Mouse (Mus musculus) intestine, postnatal 0 days (tissue): ENCODE measurements around the gene Lkaaear1. TPM values are rescaled to one million over a fixed set of nuclear protein-coding genes. Genes with fewer than 3 reads are reported as not detected.

Experiments used
- ATAC-seq: fragments of 200-750 bp; cut with Nextera tagmentation; 2 replicates; pipeline ENCODE4 v1.8.0; 2017; ENCODE audit warnings: mild to moderate bottlenecking, moderate TSS enrichment, moderate library complexity
- H3K27ac ChIP-seq: fragments of 300-500 bp; sonication (generic); 2 replicates; pipeline ENCODE4 v1.5.1; 2014; ENCODE audit warnings: mild to moderate bottlenecking, low read depth, low read length, moderate library complexity
- H3K27me3 ChIP-seq: fragments of 300-500 bp; sonication (generic); replicated peaks from 2 replicates; pipeline ENCODE4 v1.6.1; 2014; ENCODE audit warnings: low read length, mixed read lengths; ENCODE audit not compliant: control insufficient read depth, insufficient read depth
- H3K36me3 ChIP-seq: fragments of 300-500 bp; sonication (generic); 2 replicates; pipeline ENCODE4 v1.6.1; 2014; ENCODE audit warnings: mild to moderate bottlenecking, moderate library complexity; ENCODE audit not compliant: control insufficient read depth, insufficient read depth
- H3K4me1 ChIP-seq: fragments of 300-500 bp; sonication (generic); replicated peaks from 2 replicates; pipeline ENCODE4 v1.6.1; 2014; ENCODE audit warnings: antibody characterized with exemption, low read length, mixed read lengths; ENCODE audit not compliant: control insufficient read depth, insufficient read depth
- H3K4me2 ChIP-seq: fragments of 300-500 bp; sonication (generic); replicated peaks from 2 replicates; pipeline ENCODE4 v1.6.1; 2014; ENCODE audit warnings: low read depth, mild to moderate bottlenecking, moderate library complexity
- H3K4me3 ChIP-seq: fragments of 300-500 bp; sonication (generic); 2 replicates; pipeline ENCODE4 v1.5.1; 2014; ENCODE audit warnings: low read depth, low read length
- H3K9ac ChIP-seq: fragments of 300-500 bp; sonication (generic); 2 replicates; pipeline ENCODE4 v1.6.1; 2014; ENCODE audit warnings: mild to moderate bottlenecking, low read depth, low read length
- H3K9me3 ChIP-seq: fragments of 300-500 bp; sonication (generic); 2 replicates; pipeline ENCODE4 v1.6.1; 2016; ENCODE audit warnings: mixed run types; ENCODE audit not compliant: control insufficient read depth
- CTCF ChIP-seq: sonication (generic); IDR thresholded peaks from 2 replicates; pipeline ENCODE4 v1.5.1; 2016; ENCODE audit warnings: low read depth, mild to moderate bottlenecking, control low read depth, antibody characterized with exemption, moderate library complexity
- WGBS: fragments of 180-500 bp; shearing (Covaris S2); extraction: QIAGEN DNeasy Blood & Tissue Kit; methylation state at CpG from one replicate; pipeline ENCODE4 v1.1.7; 2014; 5-methylcytosine and 5-hydroxymethylcytosine counted together
- polyA plus RNA-seq: library from polyadenylated mRNA; unstranded; fragments of >200 nt; fragmentation: Nextera tagmentation; extraction: Ambion mirVana; gene quantifications from 2 replicates; pipeline ENCODE4 v1.2.1, GENCODE M21; 2015

Lkaaear1 gene
- polyA plus RNA-seq, 1 experiment from 2014 or later: not detected

- 17% methylated on average over 7 of the region's 7 CpGs for WGBS
- Histone ChIP-seq H3K9ac (peak overlapping the region; percentile 71), H3K27ac (no peak overlapping the region), H3K27me3 (peaks cover 15% of the 10 kb centered on the region), H3K4me1 (0 out of 2 replicates have a peak, but pooled peaks cover 6% of the 10 kb centered on the region), H3K9me3 (no peaks in the 10 kb centered on the region), H3K36me3 (no peaks in the 10 kb centered on the region), H3K4me3 (peak overlapping the region; percentile 65), H3K4me2 (peak overlapping the region; percentile 96)
- TF ChIP-seq CTCF: no peak
- ATAC-seq: 0 out of 2 replicates have a peak, but pooled peaks have one; percentile 3
These were observed 17.5 kb downstream of the Lkaaear1 start for GRCm38 (mm10) chr2:181680716-181681117.

DNA sequence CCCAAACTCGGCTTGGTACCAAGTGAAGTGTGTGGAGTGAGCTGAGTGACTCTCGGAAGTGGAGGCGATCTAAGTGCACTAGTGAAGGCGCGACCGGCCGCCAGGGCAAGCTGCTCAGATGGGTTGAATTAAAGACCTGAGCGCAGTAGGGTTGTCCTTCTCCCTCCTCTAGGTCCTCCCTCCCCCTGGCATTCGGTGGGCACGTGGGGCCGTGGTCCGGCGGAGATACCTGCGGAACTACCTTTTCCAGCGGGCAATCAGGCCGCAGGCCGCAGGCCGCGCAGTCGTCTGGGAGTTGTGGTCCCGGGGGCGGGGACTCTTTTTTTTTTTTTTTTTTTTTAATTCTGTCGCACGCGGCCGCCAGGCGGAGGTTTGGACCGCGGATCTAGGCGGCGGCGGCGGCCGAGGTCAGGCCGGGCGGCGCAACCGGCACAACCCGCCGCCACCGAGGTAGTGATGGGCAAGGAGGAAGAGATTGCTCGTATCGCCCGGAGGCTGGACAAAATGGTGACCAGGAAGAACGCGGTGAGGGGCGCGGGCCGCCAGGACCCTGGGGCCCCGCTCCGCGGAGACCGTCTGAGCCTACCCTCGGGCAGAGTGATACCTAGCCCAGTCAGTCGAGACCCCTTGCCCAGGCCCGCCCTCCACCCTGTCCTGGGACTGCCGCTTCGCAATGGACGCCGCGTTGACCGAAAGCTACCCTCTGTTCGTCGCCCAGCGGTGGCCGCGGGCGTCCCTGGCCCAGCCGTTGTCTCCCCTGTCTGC lies 18.1 kb downstream of the Lkaaear1 start, which contains the start of gene Tcea2:
Gene Tcea2 (plus strand): TSS at position 360 of the 765 bp plus-strand sequence.
- no peaks in the 10 kb centered on the region for H3K36me3 ChIP-seq
- H3K4me3 ChIP-seq: peak within 1 kb of the TSS; percentile 65
- H3K27me3 ChIP-seq: peaks cover 20% of the 10 kb centered on the region
- no peaks in the 10 kb centered on the region for H3K9me3 ChIP-seq
- peak within 1 kb of the TSS; percentile 96 for H3K4me2 ChIP-seq
- no peak within 1 kb of the TSS for H3K27ac ChIP-seq
- peak; percentile 45 for ATAC-seq
- under 1% methylated on average over 57 of the region's 69 CpGs for WGBS
- 0 out of 2 replicates have a peak, but pooled peaks cover 6% of the 10 kb centered on the region for H3K4me1 ChIP-seq
- TF ChIP-seq CTCF: peak; percentile 47
- H3K9ac ChIP-seq: peak within 1 kb of the TSS; percentile 71

GRCm38 (mm10) chr2:181678780-181679179 lies 19.5 kb downstream of the Lkaaear1 start:
- ATAC-seq: peak; percentile 79
- 48% methylated on average over 1 of the region's 1 CpGs for WGBS
- no peak overlapping the region for H3K4me3 ChIP-seq
- H3K27me3 ChIP-seq: peaks cover 31% of the 10 kb centered on the region
- H3K36me3 ChIP-seq: no peaks in the 10 kb centered on the region
- H3K9me3 ChIP-seq: no peaks in the 10 kb centered on the region
- no peak overlapping the region for H3K4me2 ChIP-seq
- 0 out of 2 replicates have a peak, but pooled peaks cover 6% of the 10 kb centered on the region for H3K4me1 ChIP-seq
- no peak overlapping the region for H3K9ac ChIP-seq
- no peak overlapping the region for H3K27ac ChIP-seq
- peak; percentile 99 for TF ChIP-seq CTCF

- no peaks in the 10 kb centered on the region for H3K36me3 ChIP-seq
- TF ChIP-seq CTCF: no peak
- no peaks in the 10 kb centered on the region for H3K9me3 ChIP-seq
- H3K4me1 ChIP-seq: 0 out of 2 replicates have a peak, but pooled peaks cover 6% of the 10 kb centered on the region
- H3K9ac ChIP-seq: no peak overlapping the region
- WGBS: 56% methylated on average over 3 of the region's 3 CpGs
- no peak overlapping the region for H3K4me3 ChIP-seq
- peaks cover 40% of the 10 kb centered on the region for H3K27me3 ChIP-seq
- H3K4me2 ChIP-seq: no peak overlapping the region
- H3K27ac ChIP-seq: no peak overlapping the region
- ATAC-seq: no peak
These were observed 20.5 kb downstream of the Lkaaear1 start for GRCm38 (mm10) chr2:181677755-181678098.

GRCm38 (mm10) chr2:181677096-181677754 lies 21.0 kb downstream of the Lkaaear1 start:
- ATAC-seq: no peak
- H3K36me3 ChIP-seq: no peaks in the 10 kb centered on the region; the same call in 1 of the 2 replicates
- no peak overlapping the region; the same call in 1 of the 2 replicates for H3K27ac ChIP-seq
- H3K4me2 ChIP-seq: no peak overlapping the region
- H3K9ac ChIP-seq: no peak overlapping the region
- peak; percentile 23 for TF ChIP-seq CTCF
- peaks cover 45% of the 10 kb centered on the region for H3K27me3 ChIP-seq
- no peaks in the 10 kb centered on the region for H3K9me3 ChIP-seq
- 0 out of 2 replicates have a peak, but pooled peaks cover 6% of the 10 kb centered on the region for H3K4me1 ChIP-seq
- H3K4me3 ChIP-seq: no peak overlapping the region
- 76% methylated on average over 5 of the region's 5 CpGs for WGBS

DNA sequence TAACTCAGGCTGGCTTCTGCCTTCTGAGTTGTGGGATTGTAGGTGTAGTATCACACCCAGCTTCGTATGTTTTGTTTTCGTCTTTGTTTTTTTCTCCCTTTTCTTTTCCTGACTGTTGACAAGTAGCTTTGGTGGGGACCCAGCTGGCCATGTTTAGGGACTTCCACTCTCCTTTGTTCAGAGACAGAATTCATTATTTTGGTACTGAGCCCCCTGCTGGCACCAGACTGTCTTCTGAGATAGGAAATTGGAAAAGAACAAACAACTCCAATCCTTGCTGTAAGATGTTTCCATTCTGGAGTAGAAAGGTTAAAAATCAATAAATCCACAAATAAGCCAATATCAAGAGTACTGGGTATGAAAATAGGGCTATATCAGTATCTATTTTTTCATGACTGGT lies 21.8 kb downstream of the Lkaaear1 start:
- peak overlapping the region; percentile 28; the same call in 1 of the 2 replicates for H3K27ac ChIP-seq
- ATAC-seq: no peak

More for the DNA sequence above, 21.8 kb downstream of the Lkaaear1 start:
- 73% methylated on average over 2 of the region's 2 CpGs for WGBS
- TF ChIP-seq CTCF: peak; percentile 36; the same call in 1 of the 2 replicates
- Histone ChIP-seq H3K27me3 (peaks cover 53% of the 10 kb centered on the region), H3K36me3 (no peaks in the 10 kb centered on the region; the same call in 1 of the 2 replicates), H3K4me2 (no peak overlapping the region), H3K4me3 (no peak overlapping the region), H3K4me1 (0 out of 2 replicates have a peak, but pooled peaks cover 6% of the 10 kb centered on the region), H3K9ac (no peak overlapping the region), H3K9me3 (no peaks in the 10 kb centered on the region)
